Mouse (Mus musculus) kidney, embryonic 16.5 days (tissue): ENCODE measurements around the gene Slc40a1. TPM values are rescaled to one million over a fixed set of nuclear protein-coding genes. Genes with fewer than 3 reads are reported as not detected.
A peak's percentile ranks its signal among the peaks of the same experiment; 100 is the strongest.

Experiments used
- ATAC-seq: fragments of 200-750 bp; cut with Nextera tagmentation; 2 replicates; pipeline ENCODE4 v1.8.0; 2017; ENCODE audit warnings: moderate TSS enrichment; ENCODE audit not compliant: low FRiP score, low TSS enrichment
- H3K27ac ChIP-seq: fragments of 300-500 bp; sonication (generic); 2 replicates; pipeline ENCODE4 v1.5.1; 2014; ENCODE audit warnings: low read length
- H3K27me3 ChIP-seq: fragments of 300-500 bp; sonication (generic); 2 replicates; pipeline ENCODE4 v1.6.1; 2014; ENCODE audit warnings: low read length, control low read depth, mixed read lengths; ENCODE audit not compliant: insufficient read depth
- H3K36me3 ChIP-seq: fragments of 300-500 bp; sonication (generic); 2 replicates; pipeline ENCODE4 v1.6.1; 2014; ENCODE audit warnings: low read length, control low read depth, mixed read lengths; ENCODE audit not compliant: insufficient read depth
- H3K4me1 ChIP-seq: fragments of 300-500 bp; sonication (generic); 2 replicates; pipeline ENCODE4 v1.6.1; 2014; ENCODE audit warnings: low read length, control low read depth, mixed read lengths; ENCODE audit not compliant: insufficient read depth
- H3K4me2 ChIP-seq: fragments of 300-500 bp; sonication (generic); replicated peaks from 2 replicates; pipeline ENCODE4 v1.6.1; 2014; ENCODE audit warnings: low read depth, low read length
- H3K4me3 ChIP-seq: fragments of 300-500 bp; sonication (generic); 2 replicates; pipeline ENCODE4 v1.5.1; 2014; ENCODE audit warnings: mild to moderate bottlenecking, low read length
- H3K9ac ChIP-seq: fragments of 300-500 bp; sonication (generic); replicated peaks from 2 replicates; pipeline ENCODE4 v1.6.1; 2014; ENCODE audit warnings: low read length
- H3K9me3 ChIP-seq: fragments of 300-500 bp; sonication (generic); 2 replicates; pipeline ENCODE4 v1.6.1; 2016; ENCODE audit warnings: low read length, control low read depth
- WGBS: fragments of 180-500 bp; shearing (Covaris S2); extraction: QIAGEN DNeasy Blood & Tissue Kit; methylation state at CpG from one replicate; pipeline ENCODE4 v1.1.7; 2014; 5-methylcytosine and 5-hydroxymethylcytosine counted together
- polyA plus RNA-seq: library from polyadenylated mRNA; unstranded; fragments of >200 nt; fragmentation: Nextera tagmentation; extraction: Ambion mirVana; gene quantifications from 2 replicates; pipeline ENCODE4 v1.2.1, GENCODE M21; 2015

The Slc40a1 gene
- polyA plus RNA-seq, 1 experiment from 2014 or later = 111 TPM

- no peak for ATAC-seq
- no peak overlapping the region for H3K27ac ChIP-seq
- no peaks in the 10 kb centered on the region for H3K4me1 ChIP-seq
- H3K4me3 ChIP-seq = no peak overlapping the region
- H3K9me3 ChIP-seq = no peaks in the 10 kb centered on the region
- no peaks in the 10 kb centered on the region for H3K27me3 ChIP-seq
- H3K4me2 ChIP-seq = no peak overlapping the region
- 69% methylated on average over 2 of the region's 2 CpGs for WGBS
- no peaks in the 10 kb centered on the region for H3K36me3 ChIP-seq
- no peak overlapping the region for H3K9ac ChIP-seq
These were observed 34.3 kb downstream of the Slc40a1 start for GRCm38 (mm10) chr1:45891986-45892385.

- H3K9me3 ChIP-seq = no peaks in the 10 kb centered on the region
- no peaks in the 10 kb centered on the region for H3K27me3 ChIP-seq
- no peak within 1 kb of the TSS for H3K27ac ChIP-seq
- no peaks in the 10 kb centered on the region for H3K4me1 ChIP-seq
- no peak within 1 kb of the TSS for H3K4me3 ChIP-seq
- no peak within 1 kb of the TSS for H3K9ac ChIP-seq
- no peaks in the 10 kb centered on the region for H3K36me3 ChIP-seq
- ATAC-seq = no peak
- no peak within 1 kb of the TSS for H3K4me2 ChIP-seq
These were observed 36.1 kb downstream of the Slc40a1 start, which contains the start of gene Gm5269 for GRCm38 (mm10) chr1:45890173-45890572. Gene Gm5269, minus strand, starts transcription at chr1:45890273.

GRCm38 (mm10) chr1:45886800-45887199, 39.5 kb downstream of the Slc40a1 start:
- H3K9me3 ChIP-seq = no peaks in the 10 kb centered on the region
- no peak for ATAC-seq
- WGBS = 80% methylated on average over 9 of the region's 9 CpGs
- no peak overlapping the region for H3K4me2 ChIP-seq
- H3K4me3 ChIP-seq = no peak overlapping the region
- H3K27me3 ChIP-seq = no peaks in the 10 kb centered on the region
- no peak overlapping the region for H3K9ac ChIP-seq
- H3K4me1 ChIP-seq = no peaks in the 10 kb centered on the region
- no peaks in the 10 kb centered on the region for H3K36me3 ChIP-seq
- no peak overlapping the region for H3K27ac ChIP-seq

- Histone ChIP-seq H3K27ac (no peak overlapping the region), H3K4me1 (no peaks in the 10 kb centered on the region), H3K27me3 (no peaks in the 10 kb centered on the region), H3K4me3 (no peak overlapping the region), H3K9me3 (no peaks in the 10 kb centered on the region), H3K36me3 (no peaks in the 10 kb centered on the region), H3K9ac (no peak overlapping the region), H3K4me2 (no peak overlapping the region)
- no peak for ATAC-seq
These were observed 42.9 kb downstream of the Slc40a1 start for GRCm38 (mm10) chr1:45883378-45883777.

- Histone ChIP-seq H3K4me2 (no peak overlapping the region), H3K36me3 (no peaks in the 10 kb centered on the region), H3K27ac (no peak overlapping the region), H3K27me3 (no peaks in the 10 kb centered on the region), H3K4me3 (no peak overlapping the region), H3K4me1 (no peaks in the 10 kb centered on the region), H3K9me3 (no peaks in the 10 kb centered on the region), H3K9ac (no peak overlapping the region)
- peak; percentile 67; the same call in 1 of the 2 replicates for ATAC-seq
- 12% methylated on average over 6 of the region's 6 CpGs for WGBS
These were observed 44.2 kb downstream of the Slc40a1 start for GRCm38 (mm10) chr1:45882076-45882475.

- no peaks in the 10 kb centered on the region for H3K9me3 ChIP-seq
- no peaks in the 10 kb centered on the region for H3K27me3 ChIP-seq
- no peak overlapping the region for H3K9ac ChIP-seq
- H3K36me3 ChIP-seq = no peaks in the 10 kb centered on the region
- no peak overlapping the region for H3K4me2 ChIP-seq
- no peak for ATAC-seq
- no peaks in the 10 kb centered on the region for H3K4me1 ChIP-seq
- H3K4me3 ChIP-seq = no peak overlapping the region
- WGBS = 48% methylated on average over 3 of the region's 3 CpGs
- H3K27ac ChIP-seq = no peak overlapping the region
These were observed 45.0 kb downstream of the Slc40a1 start for GRCm38 (mm10) chr1:45881228-45881832.

GRCm38 (mm10) chr1:45877463-45877862, 48.9 kb downstream of the Slc40a1 start:
- no peak overlapping the region for H3K9ac ChIP-seq
- H3K4me3 ChIP-seq = no peak overlapping the region
- no peaks in the 10 kb centered on the region for H3K36me3 ChIP-seq
- H3K4me2 ChIP-seq = no peak overlapping the region
- no peaks in the 10 kb centered on the region for H3K9me3 ChIP-seq
- WGBS = 70% methylated on average over 3 of the region's 3 CpGs
- H3K4me1 ChIP-seq = no peaks in the 10 kb centered on the region
- no peak overlapping the region for H3K27ac ChIP-seq
- no peak for ATAC-seq
- H3K27me3 ChIP-seq = no peaks in the 10 kb centered on the region

GRCm38 (mm10) chr1:45876450-45877198, 49.7 kb downstream of the Slc40a1 start:
- Histone ChIP-seq H3K36me3 (no peaks in the 10 kb centered on the region), H3K4me3 (no peak overlapping the region), H3K27ac (no peak overlapping the region), H3K27me3 (no peaks in the 10 kb centered on the region), H3K9ac (no peak overlapping the region), H3K9me3 (no peaks in the 10 kb centered on the region), H3K4me2 (no peak overlapping the region), H3K4me1 (no peaks in the 10 kb centered on the region)
- 67% methylated on average over 6 of the region's 6 CpGs for WGBS
- no peak for ATAC-seq

- WGBS = 41% methylated on average over 2 of the region's 2 CpGs
- no peak overlapping the region for H3K4me3 ChIP-seq
- no peak overlapping the region for H3K9ac ChIP-seq
- H3K27me3 ChIP-seq = no peaks in the 10 kb centered on the region
- H3K9me3 ChIP-seq = no peaks in the 10 kb centered on the region
- no peak for ATAC-seq
- no peak overlapping the region for H3K27ac ChIP-seq
- H3K4me1 ChIP-seq = no peaks in the 10 kb centered on the region
- no peaks in the 10 kb centered on the region for H3K36me3 ChIP-seq
- no peak overlapping the region for H3K4me2 ChIP-seq
These were observed 50.7 kb downstream of the Slc40a1 start for GRCm38 (mm10) chr1:45875640-45876039.

- Histone ChIP-seq H3K4me3 (no peak overlapping the region), H3K4me2 (no peak overlapping the region), H3K27ac (no peak overlapping the region), H3K27me3 (no peaks in the 10 kb centered on the region), H3K4me1 (peaks cover 15% of the 10 kb centered on the region), H3K9me3 (no peaks in the 10 kb centered on the region), H3K36me3 (no peaks in the 10 kb centered on the region), H3K9ac (no peak overlapping the region)
- WGBS = 72% methylated on average over 2 of the region's 2 CpGs
- no peak for ATAC-seq
These were observed 53.1 kb downstream of the Slc40a1 start for GRCm38 (mm10) chr1:45873250-45873649.
